Mouse (Mus musculus): ENCODE measurements at regions not wholly inside any gene's neighbourhood (a gene's known extent, or its start where the extent isn't known, plus 50 kb on each side); places are given as distances from the start of the nearest gene placed in this dataset.

GRCm38 (mm10) chr13:4662336-4663101, 53.5 kb upstream of the Akr1e1 start:
- no peak for DNase-seq (ENCODE audit: low spot score)
